Mouse (Mus musculus): ENCODE results near the gene Olfr1386.
"Not testable (repeated sequence)": the region's sequence is repeated elsewhere in the genome, so short reads cannot be mapped to it uniquely, and the experiment has no call there.

The Olfr1386 gene

GRCm38 (mm10) chr11:49464746-49465145, at the start of gene Olfr1386:
TSS of gene Olfr1386 (plus strand) at chr11:49465046.
- DNase-seq: not testable (repeated sequence)

- no peak for DNase-seq
Observed at GRCm38 (mm10) chr11:49422767-49423166, 42.1 kb upstream of the Olfr1386 start, which contains the start of gene Olfr1389. TSS of gene Olfr1389 (plus strand) at chr11:49423067.

GRCm38 (mm10) chr11:49425257-49425927, 39.5 kb upstream of the Olfr1386 start:
- no peak for DNase-seq

GRCm38 (mm10) chr11:49429641-49430040, 35.2 kb upstream of the Olfr1386 start:
- no peak for DNase-seq

GRCm38 (mm10) chr11:49436411-49436810, 28.4 kb upstream of the Olfr1386 start, which contains the start of gene Olfr1388:
TSS of gene Olfr1388 (plus strand) at chr11:49436624.
- DNase-seq: no peak

GRCm38 (mm10) chr11:49455043-49455442, 9.8 kb upstream of the Olfr1386 start, which contains the start of gene Olfr1387:
TSS of gene Olfr1387 (plus strand) at chr11:49455343.
- DNase-seq: no peak

- no peak for DNase-seq
Observed at GRCm38 (mm10) chr11:49485973-49486372, 21.1 kb downstream of the Olfr1386 start.

GRCm38 (mm10) chr11:49488770-49489169, 23.9 kb downstream of the Olfr1386 start, which contains the start of gene Olfr1385:
TSS of gene Olfr1385 (plus strand) at chr11:49489070.
- DNase-seq: not testable (repeated sequence)

GRCm38 (mm10) chr11:49518086-49518485, 53.2 kb downstream of the Olfr1386 start:
- DNase-seq: no peak

GRCm38 (mm10) chr11:49519348-49519747, 54.5 kb downstream of the Olfr1386 start, which contains the start of gene Olfr1383:
TSS of gene Olfr1383 (plus strand) at chr11:49519648.
- no peak for DNase-seq
